Mouse (Mus musculus): Measurements from ENCODE around the gene Trim14.

DNA sequence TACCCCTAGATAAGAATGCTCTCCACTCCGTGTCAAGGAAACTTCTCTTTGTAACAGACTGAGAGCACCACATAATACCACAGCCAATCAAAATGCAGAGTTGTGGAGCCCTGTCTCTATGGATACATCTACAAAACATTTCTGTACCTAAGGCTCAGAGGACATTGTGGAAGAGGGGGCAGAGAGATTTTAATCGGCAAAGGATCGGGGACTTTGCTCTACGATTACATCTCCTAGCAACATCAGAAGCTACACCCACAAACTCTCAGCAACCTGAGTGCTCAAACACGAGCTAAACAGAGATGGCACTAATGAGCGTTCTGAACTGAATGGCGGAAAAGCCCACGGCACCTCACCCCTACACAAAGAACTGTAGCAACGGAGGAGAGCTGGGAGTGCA is 35.8 kb upstream of the Trim14 start:
- TF ChIP-seq POLR2A (IDR thresholded peaks at IDR 0.05; ENCODE audit: low read depth, low read length): no peak
- no peak for TF ChIP-seq CTCF (conservative IDR thresholded peaks at IDR 0.05 in 1 of 2, IDR thresholded peaks at IDR 0.05 in 1 of 2; ENCODE audit: low read depth in 2 of 2, low read length in 2 of 2)
- TF ChIP-seq E2F4 (IDR thresholded peaks at IDR 0.05; ENCODE audit: insufficient replicate concordance, low read depth, low read length): no peak
- no peak for TF ChIP-seq IRF4 (IDR thresholded peaks at IDR 0.05; ENCODE audit: low read depth, low read length)
- no peak for TF ChIP-seq BHLHE40 (IDR thresholded peaks at IDR 0.05; ENCODE audit: low read depth, low read length)

Data from CH12.LX (cell line).